Mouse (Mus musculus) stomach, embryonic 14.5 days (tissue): Measurements from ENCODE around the gene Riiad1. TPM values are rescaled to one million over a fixed set of nuclear protein-coding genes. Genes with fewer than 3 reads are reported as not detected.

Experiments
- ATAC-seq: fragments of 200-750 bp; cut with Nextera tagmentation; 2 replicates; pipeline ENCODE4 v1.8.0; 2017; ENCODE audit warnings: low read depth, moderate TSS enrichment; ENCODE audit not compliant: insufficient number of reproducible peaks, insufficient read depth, low FRiP score
- H3K27ac ChIP-seq: fragments of 300-500 bp; sonication (generic); 2 replicates; pipeline ENCODE4 v1.5.1; 2014; ENCODE audit warnings: mild to moderate bottlenecking, low read length, moderate library complexity, mixed read lengths
- H3K27me3 ChIP-seq: fragments of 300-500 bp; sonication (generic); 2 replicates; pipeline ENCODE4 v1.6.1; 2014; ENCODE audit warnings: low read length, control low read depth, mixed read lengths; ENCODE audit not compliant: control insufficient read depth, insufficient read depth
- H3K36me3 ChIP-seq: fragments of 300-500 bp; sonication (generic); 2 replicates; pipeline ENCODE4 v1.6.1; 2014; ENCODE audit warnings: mild to moderate bottlenecking, control low read depth, low read length, moderate library complexity, mixed read lengths; ENCODE audit not compliant: control insufficient read depth, insufficient read depth
- H3K4me1 ChIP-seq: fragments of 300-500 bp; sonication (generic); 2 replicates; pipeline ENCODE4 v1.6.1; 2014; ENCODE audit warnings: low read length, control low read depth, mixed read lengths; ENCODE audit not compliant: control insufficient read depth, insufficient read depth
- H3K4me2 ChIP-seq: fragments of 300-500 bp; sonication (generic); replicated peaks from 2 replicates; pipeline ENCODE4 v1.6.1; 2014; ENCODE audit warnings: low read depth, low read length, control low read depth
- H3K4me3 ChIP-seq: fragments of 300-500 bp; sonication (generic); 2 replicates; pipeline ENCODE4 v1.5.1; 2014; ENCODE audit warnings: low read depth, low read length, control low read depth
- H3K9ac ChIP-seq: fragments of 300-500 bp; sonication (generic); replicated peaks from 2 replicates; pipeline ENCODE4 v1.6.1; 2014; ENCODE audit warnings: low read depth, mild to moderate bottlenecking, control low read depth, low read length, moderate library complexity, mixed read lengths
- H3K9me3 ChIP-seq: fragments of 300-500 bp; sonication (generic); 2 replicates; pipeline ENCODE4 v1.6.1; 2016; ENCODE audit warnings: low read depth, low read length, control low read depth; ENCODE audit not compliant: control insufficient read depth
- WGBS: fragments of 180-500 bp; shearing (Covaris S2); extraction: QIAGEN DNeasy Blood & Tissue Kit; methylation state at CpG from one replicate; pipeline ENCODE4 v1.1.7; 2014; 5-methylcytosine and 5-hydroxymethylcytosine counted together
- polyA plus RNA-seq: library from polyadenylated mRNA; unstranded; fragments of >200 nt; fragmentation: Nextera tagmentation; extraction: Ambion mirVana; gene quantifications from 2 replicates; pipeline ENCODE4 v1.2.1, GENCODE M21; 2014

Riiad1 gene
- 6.0 and 6.6 TPM in 2 replicates for polyA plus RNA-seq

GRCm38 (mm10) chr3:94480291-94480884, at the start of gene Riiad1:
Gene Riiad1 (minus strand): TSS chr3:94480341.
- Histone ChIP-seq H3K27ac (no peak within 1 kb of the TSS), H3K36me3 (no peaks in the 10 kb centered on the region), H3K4me1 (0 out of 2 replicates have a peak, but pooled peaks cover 5% of the 10 kb centered on the region), H3K4me2 (peak within 1 kb of the TSS; percentile 32), H3K9ac (no peak within 1 kb of the TSS), H3K4me3 (peak within 1 kb of the TSS; percentile 16; the same call in 1 of the 2 replicates), H3K9me3 (no peaks in the 10 kb centered on the region), H3K27me3 (no peaks in the 10 kb centered on the region)
- WGBS: 7% methylated on average over 16 of the region's 16 CpGs
- ATAC-seq: no peak

- 61% methylated on average over 2 of the region's 2 CpGs for WGBS
- no peak overlapping the region for H3K4me3 ChIP-seq
- H3K9me3 ChIP-seq: no peaks in the 10 kb centered on the region
- H3K4me2 ChIP-seq: no peak overlapping the region
- H3K36me3 ChIP-seq: peaks cover 13% of the 10 kb centered on the region
- no peak for ATAC-seq
- H3K9ac ChIP-seq: no peak overlapping the region
- H3K27ac ChIP-seq: no peak overlapping the region
- H3K4me1 ChIP-seq: no peaks in the 10 kb centered on the region
- no peaks in the 10 kb centered on the region for H3K27me3 ChIP-seq
Observed at GRCm38 (mm10) chr3:94526731-94527130, 46.6 kb upstream of the Riiad1 start.

GRCm38 (mm10) chr3:94506664-94507063, 26.5 kb upstream of the Riiad1 start:
- ATAC-seq: no peak
- Histone ChIP-seq H3K27me3 (no peaks in the 10 kb centered on the region), H3K27ac (no peak overlapping the region), H3K4me3 (no peak overlapping the region), H3K4me2 (no peak overlapping the region), H3K9me3 (no peaks in the 10 kb centered on the region), H3K4me1 (no peaks in the 10 kb centered on the region), H3K9ac (no peak overlapping the region), H3K36me3 (peaks cover 26% of the 10 kb centered on the region)
- 92% methylated on average over 1 of the region's 1 CpGs for WGBS

GRCm38 (mm10) chr3:94502243-94502642, 22.1 kb upstream of the Riiad1 start:
- 73% methylated on average over 3 of the region's 3 CpGs for WGBS
- Histone ChIP-seq H3K4me2 (no peak overlapping the region), H3K27ac (no peak overlapping the region), H3K9me3 (no peaks in the 10 kb centered on the region), H3K4me1 (no peaks in the 10 kb centered on the region), H3K9ac (no peak overlapping the region), H3K36me3 (peaks cover 14% of the 10 kb centered on the region; the same call in 1 of the 2 replicates), H3K4me3 (no peak overlapping the region), H3K27me3 (no peaks in the 10 kb centered on the region)
- ATAC-seq: no peak

- no peaks in the 10 kb centered on the region for H3K27me3 ChIP-seq
- no peak for ATAC-seq
- no peak overlapping the region for H3K9ac ChIP-seq
- H3K4me3 ChIP-seq: no peak overlapping the region
- H3K4me1 ChIP-seq: no peaks in the 10 kb centered on the region
- no peak overlapping the region for H3K27ac ChIP-seq
- H3K9me3 ChIP-seq: no peaks in the 10 kb centered on the region
- 80% methylated on average over 4 of the region's 4 CpGs for WGBS
- no peak overlapping the region for H3K4me2 ChIP-seq
- H3K36me3 ChIP-seq: peaks cover 14% of the 10 kb centered on the region
Observed at GRCm38 (mm10) chr3:94497162-94497561, 17.0 kb upstream of the Riiad1 start.

GRCm38 (mm10) chr3:94487581-94487980, 7.4 kb upstream of the Riiad1 start:
- no peak overlapping the region for H3K27ac ChIP-seq
- H3K9me3 ChIP-seq: no peaks in the 10 kb centered on the region
- ATAC-seq: no peak
- no peak overlapping the region for H3K4me2 ChIP-seq
- no peaks in the 10 kb centered on the region for H3K4me1 ChIP-seq
- H3K36me3 ChIP-seq: no peaks in the 10 kb centered on the region
- no peaks in the 10 kb centered on the region for H3K27me3 ChIP-seq
- no peak overlapping the region for H3K9ac ChIP-seq
- 75% methylated on average over 6 of the region's 6 CpGs for WGBS
- H3K4me3 ChIP-seq: no peak overlapping the region

- no peaks in the 10 kb centered on the region for H3K9me3 ChIP-seq
- no peaks in the 10 kb centered on the region for H3K27me3 ChIP-seq
- H3K4me1 ChIP-seq: no peaks in the 10 kb centered on the region
- no peaks in the 10 kb centered on the region for H3K36me3 ChIP-seq
- H3K4me3 ChIP-seq: no peak overlapping the region
- no peak overlapping the region for H3K9ac ChIP-seq
- no peak for ATAC-seq
- H3K4me2 ChIP-seq: no peak overlapping the region
- H3K27ac ChIP-seq: no peak overlapping the region
- 73% methylated on average over 7 of the region's 7 CpGs for WGBS
Observed at GRCm38 (mm10) chr3:94485922-94486321, 5.8 kb upstream of the Riiad1 start.

GRCm38 (mm10) chr3:94483790-94484439, 3.8 kb upstream of the Riiad1 start:
- peak; percentile 24; the same call in 1 of the 2 replicates for ATAC-seq
- Histone ChIP-seq H3K9me3 (no peaks in the 10 kb centered on the region), H3K9ac (no peak overlapping the region), H3K27ac (no peak overlapping the region), H3K27me3 (no peaks in the 10 kb centered on the region), H3K4me3 (no peak overlapping the region), H3K36me3 (no peaks in the 10 kb centered on the region), H3K4me1 (0 out of 2 replicates have a peak, but pooled peaks cover 5% of the 10 kb centered on the region), H3K4me2 (no peak overlapping the region)
- 21% methylated on average over 20 of the region's 20 CpGs for WGBS
